17 mouse cellular contexts compared by ENCODE assay signal in genomic region chr7:24459440-24459839, GRCm38 (mm10). TPM values are rescaled to one million over a fixed set of nuclear protein-coding genes. Genes with fewer than 3 reads are reported as not detected.
DNase-seq lines count a peak whose midpoint lies in the region; ATAC-seq and TF ChIP-seq lines count a peak whose summit lies in the region.
"Had no signal": no experiment of that assay in that cellular context is flagged by ENCODE, and none has a peak within 500 bp of the region (broad histone marks: within the 10 kb centered on the region; RNA-seq: fewer than 3 reads in every experiment).

No protein-coding gene starts in this region.

- peak overlapping the region; percentile 31; the same call in 1 of the 2 replicates for H3K27ac ChIP-seq in kidney, postnatal 0 days
- no peak overlapping the region for H3K27ac ChIP-seq in kidney, embryonic 14.5 days (ENCODE audit: low read depth, low read length)
- H3K27ac ChIP-seq in brown adipose tissue, adult 24 weeks (replicated peaks; ENCODE audit: low read depth, low read length), result peak overlapping the region; percentile 51
- H3K27ac ChIP-seq: forebrain, embryonic 12.5 days; hindbrain, embryonic 14.5 days; liver, embryonic 13.5 days had no signal

- H3K9me3 ChIP-seq in kidney, postnatal 0 days (replicated peaks; ENCODE audit: low read length), result no peaks in the 10 kb centered on the region
- H3K9me3 ChIP-seq in kidney, embryonic 14.5 days (ENCODE audit: control insufficient read depth, low read length), result no peaks in the 10 kb centered on the region
- H3K9me3 ChIP-seq: forebrain, embryonic 12.5 days; liver, embryonic 13.5 days had no signal

- H3K27me3 ChIP-seq in kidney, postnatal 0 days (ENCODE audit: insufficient read depth, low read length), result no peaks in the 10 kb centered on the region
- no peaks in the 10 kb centered on the region for H3K27me3 ChIP-seq in kidney, embryonic 14.5 days (ENCODE audit: control insufficient read depth, insufficient read depth, low read length)
- H3K27me3 ChIP-seq in C2C12 (ENCODE audit: control insufficient read depth, insufficient read depth, insufficient read length), result no peaks in the 10 kb centered on the region
- H3K27me3 ChIP-seq in myocyte (ENCODE audit: control insufficient read depth, insufficient read depth, insufficient read length), result no peaks in the 10 kb centered on the region

- WGBS in kidney, postnatal 0 days, result 60% methylated on average over 5 of the region's 5 CpGs
- WGBS in kidney, embryonic 14.5 days, result 67% methylated on average over 5 of the region's 5 CpGs

- H3ac ChIP-seq in C2C12 (ENCODE audit: control insufficient read depth, insufficient read length, low read depth) (no peak overlapping the region), myocyte (ENCODE audit: control insufficient read depth, insufficient read length) (no peak overlapping the region)

- H3K79me2 ChIP-seq in C2C12 (ENCODE audit: control insufficient read depth, insufficient read depth), result peaks cover 23% of the 10 kb centered on the region
- peaks cover 13% of the 10 kb centered on the region for H3K79me2 ChIP-seq in myocyte (ENCODE audit: control insufficient read depth, insufficient read depth)

- no peak for DNase-seq in kidney, postnatal 0 days (ENCODE audit: low spot score)
- DNase-seq in testis, postnatal 10 days (ENCODE audit: low spot score), result no peak
- no peak for DNase-seq in left cerebral cortex, postnatal 25 days (ENCODE audit: low spot score in 2 of 2)
- DNase-seq: cerebellum, postnatal 10 days; liver, embryonic 13.5 days; right cerebral cortex, postnatal 4 days; thymus, adult 18-20 months had no signal

- no peak overlapping the region for H3K4me3 ChIP-seq in kidney, postnatal 0 days (replicated peaks; ENCODE audit: low read depth, low read length)
- no peak overlapping the region for H3K4me3 ChIP-seq in kidney, embryonic 14.5 days (ENCODE audit: low read length)
- peak overlapping the region; percentile 11 for H3K4me3 ChIP-seq in C2C12 (ENCODE audit: insufficient read depth, poor library complexity, severe bottlenecking)
- no peak overlapping the region for H3K4me3 ChIP-seq in brown adipose tissue, adult 24 weeks (ENCODE audit: insufficient read depth, low read depth, low read length)
- no peak overlapping the region for H3K4me3 ChIP-seq in myocyte
- H3K4me3 ChIP-seq: forebrain, embryonic 12.5 days; liver, embryonic 13.5 days had no signal

- H3K79me3 ChIP-seq in C2C12 (ENCODE audit: low read depth), result peaks cover 21% of the 10 kb centered on the region

- ATAC-seq in kidney, postnatal 0 days (replicated peaks; ENCODE audit: low FRiP score, low read depth), result no peak
- ATAC-seq in kidney, embryonic 14.5 days (ENCODE audit: low FRiP score, low TSS enrichment), result no peak
- ATAC-seq in frontal cortex, adult (ENCODE audit: low TSS enrichment), result no peak

- H3K4me1 ChIP-seq in kidney, postnatal 0 days (replicated peaks; ENCODE audit: insufficient read depth, low read length), result 0 out of 2 replicates have a peak, but pooled peaks cover 11% of the 10 kb centered on the region
- 0 out of 2 replicates have a peak, but pooled peaks cover 14% of the 10 kb centered on the region for H3K4me1 ChIP-seq in kidney, embryonic 14.5 days (ENCODE audit: control insufficient read depth, insufficient read depth, low read length)
- H3K4me1 ChIP-seq in brown adipose tissue, adult 24 weeks (ENCODE audit: control insufficient read depth, insufficient read depth, insufficient read length, low read length), result peaks cover 28% of the 10 kb centered on the region; the same call in 1 of the 2 replicates

- no peaks in the 10 kb centered on the region for H3K36me3 ChIP-seq in kidney, postnatal 0 days (ENCODE audit: insufficient read depth, low read length)
- no peaks in the 10 kb centered on the region for H3K36me3 ChIP-seq in kidney, embryonic 14.5 days (ENCODE audit: control insufficient read depth, insufficient read depth, low read length)
- H3K36me3 ChIP-seq in C2C12 (ENCODE audit: control insufficient read depth, insufficient read depth), result peaks cover 8% of the 10 kb centered on the region
- H3K36me3 ChIP-seq in myocyte (ENCODE audit: control insufficient read depth, insufficient read depth), result no peaks in the 10 kb centered on the region
- H3K36me3 ChIP-seq: forebrain, embryonic 12.5 days; liver, embryonic 13.5 days had no signal

- no peak overlapping the region for H3K9ac ChIP-seq in kidney, postnatal 0 days (ENCODE audit: low read depth, low read length)
- no peak overlapping the region for H3K9ac ChIP-seq in kidney, embryonic 14.5 days (ENCODE audit: low read depth, low read length)
- H3K9ac ChIP-seq: forebrain, embryonic 12.5 days; hindbrain, embryonic 14.5 days; liver, embryonic 13.5 days had no signal

- no peak overlapping the region; the same call in 1 of the 2 replicates for H3K4me2 ChIP-seq in kidney, postnatal 0 days (ENCODE audit: low read length)
- H3K4me2 ChIP-seq in kidney, embryonic 14.5 days (replicated peaks; ENCODE audit: low read depth, low read length), result no peak overlapping the region
- peak overlapping the region; percentile 66 for H3K4me2 ChIP-seq in myocyte (ENCODE audit: low read depth)
- H3K4me2 ChIP-seq: forebrain, embryonic 12.5 days; hindbrain, embryonic 14.5 days; liver, embryonic 13.5 days had no signal

- no peak for TF ChIP-seq CTCF in kidney, postnatal 0 days (IDR thresholded peaks at IDR 0.05; ENCODE audit: low read depth)
- TF ChIP-seq CTCF in C2C12 (IDR thresholded peaks at IDR 0.05; ENCODE audit: control insufficient read depth, insufficient read depth, insufficient read length), result no peak

- intact Hi-C loops in left cerebral cortex, postnatal 25 days (cut with DNase I), result no loop called here

- no peak for TF ChIP-seq POLR2A in myocyte (IDR thresholded peaks at IDR 0.05; ENCODE audit: insufficient read length, low read depth)

TF ChIP-seq in C2C12, 6 proteins besides CTCF, POLR2A, EP300 and RAD21:
- TF ChIP-seq MAX (IDR thresholded peaks at IDR 0.05) (no peak), MYOD1 (IDR thresholded peaks at IDR 0.05; ENCODE audit: control insufficient read depth, insufficient read length, low read depth) (no peak), MYOG (IDR thresholded peaks at IDR 0.05; ENCODE audit: control insufficient read depth, extremely low read depth, insufficient read length) (no peak), CEBPB (IDR thresholded peaks at IDR 0.05; ENCODE audit: low read depth) (no peak), FOSL1 (IDR thresholded peaks at IDR 0.05; ENCODE audit: insufficient read depth, low read length, poor library complexity, severe bottlenecking) (no peak), USF1 (IDR thresholded peaks at IDR 0.05; ENCODE audit: low read depth) (no peak)

TF ChIP-seq in myocyte, 11 proteins besides CTCF, POLR2A, EP300 and RAD21 (continues in another document):
- TF ChIP-seq TCF12 (IDR thresholded peaks at IDR 0.05; ENCODE audit: insufficient read depth, poor library complexity, severe bottlenecking) (no peak), MYOD1 (IDR thresholded peaks at IDR 0.05; ENCODE audit: control insufficient read depth in 1 of 3, insufficient read length in 2 of 3, low read depth in 2 of 3) (no peak), USF1 (IDR thresholded peaks at IDR 0.05; ENCODE audit: low read depth) (no peak), MAX (IDR thresholded peaks at IDR 0.05; ENCODE audit: low read depth) (no peak), TCF3 (IDR thresholded peaks at IDR 0.05; ENCODE audit: insufficient read length, low read depth) (no peak), MYOG (IDR thresholded peaks at IDR 0.05; ENCODE audit: control insufficient read depth in 1 of 3, insufficient read depth in 1 of 3, insufficient read length in 2 of 3, low read depth in 2 of 3) (no peak), E2F4 (IDR thresholded peaks at IDR 0.05; ENCODE audit: insufficient read depth) (no peak)

RNA-seq across cellular contexts. Expression of gene Plaur, which starts 2.8 kb away (rescaled TPM):
- polyA plus RNA-seq in kidney, postnatal 0 days (2015; fragmentation: Nextera tagmentation; extraction: Ambion mirVana), result 11.5 and 15.9 TPM in 2 replicates
- 14.1 TPM in 2 replicates for polyA plus RNA-seq in kidney, embryonic 14.5 days (2014; fragmentation: Nextera tagmentation; extraction: Ambion mirVana)
- 191 TPM for polyA plus RNA-seq in C2C12 (2012; fragmentation: generic; extraction: Trizol)
- polyA plus RNA-seq in brown adipose tissue, adult 24 weeks (2012; ENCODE audit: insufficient read depth, insufficient read length, missing spikeins), result 3.0 TPM in 1 of 2 replicates, not detected in the other
- polyA plus RNA-seq in myocyte (2012; fragmentation: generic; extraction: Trizol), result 32.5 TPM
- under 1 TPM; 0.71 to 0.73 TPM for total RNA-seq in left cerebral cortex, postnatal 25 days (2021)

RNA-seq across cellular contexts. Expression of gene Irgc1, which starts 7.3 kb away (rescaled TPM):
- not detected in 2 replicates for polyA plus RNA-seq in kidney, postnatal 0 days (2015; fragmentation: Nextera tagmentation; extraction: Ambion mirVana)
- not detected in 2 replicates for polyA plus RNA-seq in kidney, embryonic 14.5 days (2014; fragmentation: Nextera tagmentation; extraction: Ambion mirVana)
- 0.33 TPM for polyA plus RNA-seq in C2C12 (2012; fragmentation: generic; extraction: Trizol)
- not detected in 2 replicates for polyA plus RNA-seq in brown adipose tissue, adult 24 weeks (2012; ENCODE audit: insufficient read depth, insufficient read length, missing spikeins)
- 0.32 TPM for polyA plus RNA-seq in myocyte (2012; fragmentation: generic; extraction: Trizol)
- total RNA-seq in left cerebral cortex, postnatal 25 days (2021), result under 1 TPM; 0.34 to 0.57 TPM
- polyA plus RNA-seq: embryonic facial prominence, embryonic 11.5 days; forebrain, embryonic 12.5 days; heart, embryonic 14.5 days; hindbrain, embryonic 14.5 days; liver, embryonic 13.5 days had no signal

RNA-seq across cellular contexts. Expression of gene Cadm4, which starts 22.4 kb away (rescaled TPM):
- polyA plus RNA-seq in kidney, postnatal 0 days (2015; fragmentation: Nextera tagmentation; extraction: Ambion mirVana), result 7.1 and 8.2 TPM in 2 replicates
- 1.5 and 5.9 TPM in 2 replicates for polyA plus RNA-seq in kidney, embryonic 14.5 days (2014; fragmentation: Nextera tagmentation; extraction: Ambion mirVana)
- 160 TPM for polyA plus RNA-seq in C2C12 (2012; fragmentation: generic; extraction: Trizol)
- polyA plus RNA-seq in brown adipose tissue, adult 24 weeks (2012; ENCODE audit: insufficient read depth, insufficient read length, missing spikeins), result 3.1 and 3.5 TPM in 2 replicates
- 54.4 TPM for polyA plus RNA-seq in myocyte (2012; fragmentation: generic; extraction: Trizol)
- total RNA-seq in left cerebral cortex, postnatal 25 days (2021), result 100 to 1,000 TPM; 243 to 246 TPM

RNA-seq across cellular contexts. Expression of gene Zfp428, which starts 47.4 kb away (rescaled TPM):
- polyA plus RNA-seq in kidney, postnatal 0 days (2015; fragmentation: Nextera tagmentation; extraction: Ambion mirVana), result 40.2 and 41.4 TPM in 2 replicates
- 54.5 and 70.3 TPM in 2 replicates for polyA plus RNA-seq in kidney, embryonic 14.5 days (2014; fragmentation: Nextera tagmentation; extraction: Ambion mirVana)
- polyA plus RNA-seq in C2C12 (2012; fragmentation: generic; extraction: Trizol) (53.8 TPM), myocyte (2012; fragmentation: generic; extraction: Trizol) (30.0 TPM)
- 3.0 and 4.7 TPM in 2 replicates for polyA plus RNA-seq in brown adipose tissue, adult 24 weeks (2012; ENCODE audit: insufficient read depth, insufficient read length, missing spikeins)
- total RNA-seq in left cerebral cortex, postnatal 25 days (2021), result 10 to 100 TPM; 45.7 to 52.6 TPM

RNA-seq across cellular contexts. Expression of gene AC161166.1, which starts 52.8 kb away (rescaled TPM):
- polyA plus RNA-seq in kidney, postnatal 0 days (2015; fragmentation: Nextera tagmentation; extraction: Ambion mirVana), result 0.06 and 0.12 TPM in 2 replicates
- polyA plus RNA-seq in kidney, embryonic 14.5 days (2014; fragmentation: Nextera tagmentation; extraction: Ambion mirVana), result 0.17 and 0.61 TPM in 2 replicates
- polyA plus RNA-seq in C2C12 (2012; fragmentation: generic; extraction: Trizol) (0.16 TPM), myocyte (2012; fragmentation: generic; extraction: Trizol) (0.10 TPM)
- polyA plus RNA-seq in brown adipose tissue, adult 24 weeks (2012; ENCODE audit: insufficient read depth, insufficient read length, missing spikeins), result not detected in 2 replicates
- not detected for total RNA-seq in left cerebral cortex, postnatal 25 days (2021)
- total RNA-seq: gastrocnemius, postnatal 10 days had no signal
- polyA plus RNA-seq: liver, embryonic 13.5 days had no signal
